Mouse (Mus musculus) heart, embryonic 14.5 days (tissue): Measurements from ENCODE around the gene Gm5150. TPM values are rescaled to one million over a fixed set of nuclear protein-coding genes. Genes with fewer than 3 reads are reported as not detected.
"Not testable (repeated sequence)": the region's sequence is repeated elsewhere in the genome, so short reads cannot be mapped to it uniquely, and the experiment has no call there.

Experiments
- ATAC-seq: fragments of 200-750 bp; cut with Nextera tagmentation; 2 replicates; pipeline ENCODE4 v1.8.0; 2017; ENCODE audit warnings: low read depth, moderate TSS enrichment; ENCODE audit not compliant: insufficient number of reproducible peaks, insufficient read depth, low FRiP score
- H3K27ac ChIP-seq, 2 experiments: fragments of 200-500 bp in 1 of 2; fragments of 300-500 bp in 1 of 2; sonication (generic) in 1 of 2; replicated peaks in 1 of 2; 2 replicates each; pipeline ENCODE4 v1.5.1; 2012 to 2014; ENCODE audit warnings: low read depth in 2 of 2, low read length in 2 of 2, control low read depth in 1 of 2, mild to moderate bottlenecking in 1 of 2, mixed read lengths in 1 of 2; ENCODE audit not compliant: control insufficient read depth in 1 of 2, insufficient read depth in 1 of 2
- H3K27me3 ChIP-seq: fragments of 300-500 bp; sonication (generic); 2 replicates; pipeline ENCODE4 v1.6.1; 2014; ENCODE audit warnings: mild to moderate bottlenecking, low read length, control low read depth; ENCODE audit not compliant: control insufficient read depth, insufficient read depth
- H3K36me3 ChIP-seq: fragments of 300-500 bp; sonication (generic); 2 replicates; pipeline ENCODE4 v1.6.1; 2014; ENCODE audit warnings: mild to moderate bottlenecking, control low read depth, low read length, mixed read lengths; ENCODE audit not compliant: control insufficient read depth, insufficient read depth
- H3K4me1 ChIP-seq, 2 experiments: fragments of 200-500 bp in 1 of 2; fragments of 300-500 bp in 1 of 2; sonication (generic) in 1 of 2; 2 replicates each; pipeline ENCODE4 v1.6.1; 2012 to 2014; ENCODE audit warnings: low read length in 2 of 2, control low read depth in 1 of 2, mixed read lengths in 1 of 2; ENCODE audit not compliant: control insufficient read depth in 2 of 2, insufficient read depth in 2 of 2
- H3K4me2 ChIP-seq: fragments of 300-500 bp; sonication (generic); 2 replicates; pipeline ENCODE4 v1.6.1; 2014; ENCODE audit warnings: mild to moderate bottlenecking, low read length
- H3K4me3 ChIP-seq, 2 experiments: fragments of 200-500 bp in 1 of 2; fragments of 300-500 bp in 1 of 2; sonication (generic) in 1 of 2; 2 replicates each; pipeline ENCODE4 v1.5.1; 2012 to 2014; ENCODE audit warnings: low read length in 2 of 2, mild to moderate bottlenecking in 2 of 2, control low read depth in 1 of 2, low read depth in 1 of 2, moderate library complexity in 1 of 2; ENCODE audit not compliant: control insufficient read depth in 1 of 2, insufficient read depth in 1 of 2
- H3K9ac ChIP-seq: fragments of 300-500 bp; sonication (generic); 2 replicates; pipeline ENCODE4 v1.6.1; 2014; ENCODE audit warnings: mild to moderate bottlenecking, low read length
- H3K9me3 ChIP-seq: fragments of 300-500 bp; sonication (generic); 2 replicates; pipeline ENCODE4 v1.6.1; 2016; ENCODE audit warnings: low read length, control low read depth; ENCODE audit not compliant: control insufficient read depth
- WGBS: fragments of 180-500 bp; shearing (Covaris S2); extraction: QIAGEN DNeasy Blood & Tissue Kit; methylation state at CpG from one replicate; pipeline ENCODE4 v1.1.7; 2014; 5-methylcytosine and 5-hydroxymethylcytosine counted together
- microRNA-seq: library from miRNA; unstranded; fragments of <30 nt; microRNA quantifications from one replicate; pipeline ENCODE4, GENCODE M21; 2016
- polyA plus RNA-seq: library from polyadenylated mRNA; unstranded; fragments of >200 nt; fragmentation: Nextera tagmentation; extraction: Ambion mirVana; gene quantifications from 2 replicates; pipeline ENCODE4 v1.2.1, GENCODE M21; 2014

Gene Gm5150
- polyA plus RNA-seq, 1 experiment from 2014 or later: not detected

GRCm38 (mm10) chr3:16003890-16004633, 2.2 kb downstream of the Gm5150 start:
- Histone ChIP-seq H3K27ac (no peak overlapping the region), H3K4me1 (no peaks in the 10 kb centered on the region), H3K36me3 (no peaks in the 10 kb centered on the region), H3K9ac (no peak overlapping the region), H3K27me3 (no peaks in the 10 kb centered on the region), H3K4me2 (no peak overlapping the region), H3K9me3 (no peaks in the 10 kb centered on the region), H3K4me3 (no peak overlapping the region)
- WGBS: 65% methylated on average over 3 of the region's 3 CpGs
- ATAC-seq: no peak

- WGBS: 79% methylated on average over 3 of the region's 3 CpGs
- not testable (repeated sequence) for H3K36me3 ChIP-seq, H3K9ac ChIP-seq, ATAC-seq, H3K4me1 ChIP-seq, H3K4me3 ChIP-seq, H3K4me2 ChIP-seq, H3K27ac ChIP-seq, H3K9me3 ChIP-seq, H3K27me3 ChIP-seq
Measured at GRCm38 (mm10) chr3:15999479-15999878, 6.8 kb downstream of the Gm5150 start.

GRCm38 (mm10) chr3:15982216-15982615, 24.0 kb downstream of the Gm5150 start:
- no peaks in the 10 kb centered on the region for H3K27me3 ChIP-seq
- H3K9ac ChIP-seq: no peak overlapping the region
- H3K36me3 ChIP-seq: no peaks in the 10 kb centered on the region
- ATAC-seq: no peak
- no peaks in the 10 kb centered on the region for H3K4me1 ChIP-seq
- H3K9me3 ChIP-seq: no peaks in the 10 kb centered on the region
- H3K4me3 ChIP-seq: no peak overlapping the region
- 55% methylated on average over 3 of the region's 3 CpGs for WGBS
- H3K27ac ChIP-seq: no peak overlapping the region
- no peak overlapping the region for H3K4me2 ChIP-seq

GRCm38 (mm10) chr3:15956921-15957320, 49.3 kb downstream of the Gm5150 start:
- Histone ChIP-seq H3K9me3 (0 out of 2 replicates have a peak, but pooled peaks cover 8% of the 10 kb centered on the region), H3K4me2 (no peak overlapping the region), H3K4me3 (no peak overlapping the region), H3K27me3 (no peaks in the 10 kb centered on the region), H3K9ac (no peak overlapping the region), H3K27ac (no peak overlapping the region), H3K36me3 (no peaks in the 10 kb centered on the region), H3K4me1 (no peaks in the 10 kb centered on the region)
- no peak for ATAC-seq

Small RNA genes within 50 kb of the gene (microRNA-seq; reads per million reads assigned to microRNA genes)
- not detected for gene Gm24694

Other genes starting within 250 kb of the Gm5150 start
- 0.18 TPM in 2 replicates for gene Sirpb1c, start 157.9 kb downstream of the Gm5150 start, polyA plus RNA-seq